Mouse (Mus musculus): ENCODE data around the gene Fam219a. TPM values are rescaled to one million over a fixed set of nuclear protein-coding genes. Genes with fewer than 3 reads are reported as not detected.

Fam219a gene
- total RNA-seq, 1 experiment, result 2.9 TPM

DNA sequence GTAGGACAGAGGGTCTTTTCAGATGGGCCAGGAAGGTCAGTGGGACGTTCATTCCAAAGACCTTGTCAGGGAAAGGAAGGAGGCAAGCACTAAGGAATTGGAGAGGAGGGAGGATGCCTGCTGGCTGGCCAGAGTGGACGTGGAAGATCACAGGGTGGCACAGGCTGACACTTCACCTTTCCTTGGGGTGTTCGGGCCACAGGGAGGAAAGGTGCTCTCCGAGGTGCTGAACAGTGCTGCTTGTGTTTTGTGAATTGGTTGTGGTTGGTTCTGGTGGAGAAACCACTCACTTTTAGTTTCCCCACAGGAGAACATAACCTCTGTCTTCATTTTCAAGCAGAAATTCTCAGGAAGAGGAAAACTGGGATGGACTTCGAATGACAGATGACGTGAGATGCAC is 36.9 kb downstream of the Fam219a start:
- peak; percentile 48 for DNase-seq (ENCODE audit: low read depth, low spot score)
- in situ Hi-C loops (cut with MboI; ENCODE audit: low sequenced_read_pairs in 2 of 2, unreplicated experiment in 2 of 2), result no loop called here
- H3K27ac ChIP-seq (ENCODE audit: insufficient read depth, low read depth, low read length, poor library complexity, severe bottlenecking), result no peak overlapping the region
- no peak overlapping the region for H3K9ac ChIP-seq (ENCODE audit: insufficient read depth, low read depth, low read length, poor library complexity, severe bottlenecking)
- no peaks in the 10 kb centered on the region for H3K36me3 ChIP-seq (ENCODE audit: control insufficient read depth, insufficient read depth, low read length, poor library complexity, severe bottlenecking)
- no peaks in the 10 kb centered on the region for H3K9me3 ChIP-seq (ENCODE audit: control insufficient read depth, insufficient read depth, low read depth, low read length)
- no peak overlapping the region for H3K4me3 ChIP-seq (ENCODE audit: insufficient read depth in 1 of 2, low read depth in 1 of 2, low read length in 2 of 2, poor library complexity in 1 of 2, severe bottlenecking in 1 of 2)
- H3K4me1 ChIP-seq (ENCODE audit: control insufficient read depth in 2 of 2, insufficient read depth in 2 of 2, low read length in 2 of 2, poor library complexity in 1 of 2), result no peaks in the 10 kb centered on the region; a peak in 1 of 4 replicates
- TF ChIP-seq ZC3H11A (IDR thresholded peaks at IDR 0.05; ENCODE audit: borderline replicate concordance, low read depth, low read length), result no peak
- TF ChIP-seq CHD2 (IDR thresholded peaks at IDR 0.05; ENCODE audit: low read depth, low read length), result no peak
- TF ChIP-seq ZNF384 (IDR thresholded peaks at IDR 0.05; ENCODE audit: low read depth, low read length), result no peak
- TF ChIP-seq MAFK (IDR thresholded peaks at IDR 0.05; ENCODE audit: insufficient read depth, low read depth, low read length), result no peak
- no peak for TF ChIP-seq HCFC1 (IDR thresholded peaks at IDR 0.05; ENCODE audit: borderline replicate concordance, insufficient read depth, low read length)

DNA sequence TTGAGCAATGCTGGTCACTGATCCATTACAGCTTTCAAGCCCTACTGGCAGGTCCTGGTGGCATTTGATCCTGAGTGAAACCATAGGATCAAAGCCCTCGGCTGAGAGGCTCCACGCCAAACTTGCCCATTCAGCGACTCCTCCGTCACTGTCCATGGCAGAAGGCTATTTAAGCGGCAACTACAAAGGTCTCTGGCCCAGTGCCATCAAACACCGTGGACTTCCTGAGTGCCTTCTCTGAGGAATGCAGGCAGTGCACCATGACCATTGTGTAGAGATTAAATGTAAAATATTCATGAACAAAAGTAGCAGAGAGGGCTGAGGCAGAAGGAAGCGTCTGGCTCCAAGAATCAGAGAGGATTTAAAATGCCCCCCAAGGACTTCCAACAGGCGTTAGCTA is 41.3 kb downstream of the Fam219a start:
- Histone ChIP-seq H3K4me3 (ENCODE audit: insufficient read depth in 1 of 2, low read depth in 1 of 2, low read length in 2 of 2, poor library complexity in 1 of 2, severe bottlenecking in 1 of 2) (no peak overlapping the region), H3K9ac (ENCODE audit: insufficient read depth, low read depth, low read length, poor library complexity, severe bottlenecking) (no peak overlapping the region), H3K9me3 (ENCODE audit: control insufficient read depth, insufficient read depth, low read depth, low read length) (no peaks in the 10 kb centered on the region), H3K36me3 (ENCODE audit: control insufficient read depth, insufficient read depth, low read length, poor library complexity, severe bottlenecking) (no peaks in the 10 kb centered on the region), H3K27ac (ENCODE audit: insufficient read depth, low read depth, low read length, poor library complexity, severe bottlenecking) (no peak overlapping the region), H3K4me1 (ENCODE audit: control insufficient read depth in 2 of 2, insufficient read depth in 2 of 2, low read length in 2 of 2, poor library complexity in 1 of 2) (no peaks in the 10 kb centered on the region; a peak in 1 of 4 replicates)
- in situ Hi-C loops (cut with MboI; ENCODE audit: low sequenced_read_pairs in 2 of 2, unreplicated experiment in 2 of 2), result no loop called here
- DNase-seq (ENCODE audit: low read depth, low spot score), result no peak
- TF ChIP-seq ZNF384 (IDR thresholded peaks at IDR 0.05; ENCODE audit: low read depth, low read length) (no peak), HCFC1 (IDR thresholded peaks at IDR 0.05; ENCODE audit: borderline replicate concordance, insufficient read depth, low read length) (no peak), MAFK (IDR thresholded peaks at IDR 0.05; ENCODE audit: insufficient read depth, low read depth, low read length) (no peak), ZC3H11A (IDR thresholded peaks at IDR 0.05; ENCODE audit: borderline replicate concordance, low read depth, low read length) (no peak), CHD2 (IDR thresholded peaks at IDR 0.05; ENCODE audit: low read depth, low read length) (no peak)

DNA sequence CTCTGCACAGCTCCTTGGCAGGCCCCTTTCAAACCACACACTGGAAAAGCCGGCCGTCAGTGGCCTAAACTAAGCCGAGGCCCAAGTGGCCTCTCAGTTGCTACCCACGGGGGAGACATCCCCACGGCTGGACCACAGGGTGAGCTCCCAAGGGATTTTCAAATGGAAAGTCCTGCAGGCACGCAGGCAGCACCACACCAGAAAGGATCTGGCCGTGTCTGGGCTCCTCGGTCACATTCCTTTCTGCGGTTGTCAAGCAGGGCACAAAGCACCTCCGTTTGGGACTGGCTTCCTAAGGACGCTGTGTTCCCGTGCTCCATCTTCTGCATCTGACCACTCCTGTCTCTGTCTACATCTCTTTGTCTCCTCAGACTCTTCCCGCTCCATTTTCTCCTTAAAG is 42.3 kb downstream of the Fam219a start:
- Histone ChIP-seq H3K27ac (ENCODE audit: insufficient read depth, low read depth, low read length, poor library complexity, severe bottlenecking) (no peak overlapping the region), H3K4me3 (ENCODE audit: insufficient read depth in 1 of 2, low read depth in 1 of 2, low read length in 2 of 2, poor library complexity in 1 of 2, severe bottlenecking in 1 of 2) (no peak overlapping the region), H3K36me3 (ENCODE audit: control insufficient read depth, insufficient read depth, low read length, poor library complexity, severe bottlenecking) (no peaks in the 10 kb centered on the region), H3K9ac (ENCODE audit: insufficient read depth, low read depth, low read length, poor library complexity, severe bottlenecking) (no peak overlapping the region), H3K4me1 (ENCODE audit: control insufficient read depth in 2 of 2, insufficient read depth in 2 of 2, low read length in 2 of 2, poor library complexity in 1 of 2) (no peaks in the 10 kb centered on the region), H3K9me3 (ENCODE audit: control insufficient read depth, insufficient read depth, low read depth, low read length) (no peaks in the 10 kb centered on the region)
- no peak for TF ChIP-seq HCFC1 (IDR thresholded peaks at IDR 0.05; ENCODE audit: borderline replicate concordance, insufficient read depth, low read length)
- TF ChIP-seq MAFK (IDR thresholded peaks at IDR 0.05; ENCODE audit: insufficient read depth, low read depth, low read length), result no peak
- no peak for TF ChIP-seq ZNF384 (IDR thresholded peaks at IDR 0.05; ENCODE audit: low read depth, low read length)
- TF ChIP-seq CHD2 (IDR thresholded peaks at IDR 0.05; ENCODE audit: low read depth, low read length), result no peak
- no peak for TF ChIP-seq ZC3H11A (IDR thresholded peaks at IDR 0.05; ENCODE audit: borderline replicate concordance, low read depth, low read length)
- in situ Hi-C loops (cut with MboI; ENCODE audit: low sequenced_read_pairs in 2 of 2, unreplicated experiment in 2 of 2), result no loop called here
- DNase-seq (ENCODE audit: low read depth, low spot score), result no peak

DNA sequence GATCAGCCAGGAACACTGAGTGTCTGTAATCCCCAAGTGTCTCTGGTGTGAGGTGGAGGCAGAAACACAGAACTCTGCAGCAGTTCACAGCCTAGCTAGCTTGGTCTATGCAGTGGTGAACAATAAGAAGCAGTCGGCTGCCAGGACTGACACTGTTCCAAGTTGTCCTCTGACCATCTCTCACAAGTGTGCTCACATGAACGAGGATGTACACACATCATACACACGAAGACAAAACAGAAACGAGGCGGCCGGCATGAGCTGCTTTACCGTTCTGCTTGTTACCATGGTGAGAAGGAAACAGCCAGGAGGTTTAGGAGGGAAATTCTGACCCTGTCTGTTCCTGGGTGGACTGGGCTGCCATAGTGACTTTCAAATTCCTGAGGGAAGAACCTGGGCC is 42.8 kb downstream of the Fam219a start:
- DNase-seq (ENCODE audit: low read depth, low spot score), result no peak
- Histone ChIP-seq H3K27ac (ENCODE audit: insufficient read depth, low read depth, low read length, poor library complexity, severe bottlenecking) (no peak overlapping the region), H3K9me3 (ENCODE audit: control insufficient read depth, insufficient read depth, low read depth, low read length) (no peaks in the 10 kb centered on the region), H3K4me1 (ENCODE audit: control insufficient read depth in 2 of 2, insufficient read depth in 2 of 2, low read length in 2 of 2, poor library complexity in 1 of 2) (no peaks in the 10 kb centered on the region), H3K9ac (ENCODE audit: insufficient read depth, low read depth, low read length, poor library complexity, severe bottlenecking) (no peak overlapping the region), H3K4me3 (ENCODE audit: insufficient read depth in 1 of 2, low read depth in 1 of 2, low read length in 2 of 2, poor library complexity in 1 of 2, severe bottlenecking in 1 of 2) (no peak overlapping the region), H3K36me3 (ENCODE audit: control insufficient read depth, insufficient read depth, low read length, poor library complexity, severe bottlenecking) (no peaks in the 10 kb centered on the region)
- no peak for TF ChIP-seq ZNF384 (IDR thresholded peaks at IDR 0.05; ENCODE audit: low read depth, low read length)
- TF ChIP-seq CHD2 (IDR thresholded peaks at IDR 0.05; ENCODE audit: low read depth, low read length), result no peak
- TF ChIP-seq MAFK (IDR thresholded peaks at IDR 0.05; ENCODE audit: insufficient read depth, low read depth, low read length), result no peak
- TF ChIP-seq ZC3H11A (IDR thresholded peaks at IDR 0.05; ENCODE audit: borderline replicate concordance, low read depth, low read length), result no peak
- TF ChIP-seq HCFC1 (IDR thresholded peaks at IDR 0.05; ENCODE audit: borderline replicate concordance, insufficient read depth, low read length), result no peak
- in situ Hi-C loops (cut with MboI; ENCODE audit: low sequenced_read_pairs in 2 of 2, unreplicated experiment in 2 of 2), result no loop called here

DNA sequence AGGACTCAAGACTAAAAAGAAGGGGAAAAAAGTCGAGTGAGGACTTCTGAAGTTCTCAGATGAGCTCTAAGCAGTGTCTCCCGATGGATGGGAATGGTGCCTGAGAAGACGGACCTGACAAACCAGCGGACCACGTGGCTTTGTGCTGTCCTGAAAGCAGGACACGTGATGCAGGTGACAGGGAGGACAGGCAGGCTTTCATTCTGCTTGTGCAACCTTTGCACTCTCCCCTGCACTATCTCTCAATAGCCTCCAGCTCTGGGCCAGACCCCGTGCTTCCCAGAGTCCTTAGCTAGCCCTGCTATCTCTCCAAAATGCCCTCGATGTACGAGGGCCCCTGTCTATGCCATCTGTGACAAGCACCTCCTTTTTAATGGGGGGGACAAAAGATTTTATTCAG is 44.5 kb downstream of the Fam219a start:
- TF ChIP-seq HCFC1 (IDR thresholded peaks at IDR 0.05; ENCODE audit: borderline replicate concordance, insufficient read depth, low read length) (no peak), ZC3H11A (IDR thresholded peaks at IDR 0.05; ENCODE audit: borderline replicate concordance, low read depth, low read length) (no peak), CHD2 (IDR thresholded peaks at IDR 0.05; ENCODE audit: low read depth, low read length) (no peak), MAFK (IDR thresholded peaks at IDR 0.05; ENCODE audit: insufficient read depth, low read depth, low read length) (no peak), ZNF384 (IDR thresholded peaks at IDR 0.05; ENCODE audit: low read depth, low read length) (no peak)
- Histone ChIP-seq H3K9ac (ENCODE audit: insufficient read depth, low read depth, low read length, poor library complexity, severe bottlenecking) (no peak overlapping the region), H3K4me1 (ENCODE audit: control insufficient read depth in 2 of 2, insufficient read depth in 2 of 2, low read length in 2 of 2, poor library complexity in 1 of 2) (peaks cover 0 to 9% of the 10 kb centered on the region in 2 experiments; a peak in 1 of 4 replicates), H3K4me3 (ENCODE audit: insufficient read depth in 1 of 2, low read depth in 1 of 2, low read length in 2 of 2, poor library complexity in 1 of 2, severe bottlenecking in 1 of 2) (no peak overlapping the region), H3K9me3 (ENCODE audit: control insufficient read depth, insufficient read depth, low read depth, low read length) (no peaks in the 10 kb centered on the region), H3K36me3 (ENCODE audit: control insufficient read depth, insufficient read depth, low read length, poor library complexity, severe bottlenecking) (peaks cover 3% of the 10 kb centered on the region; the same call in 1 of the 2 replicates), H3K27ac (ENCODE audit: insufficient read depth, low read depth, low read length, poor library complexity, severe bottlenecking) (no peak overlapping the region)
- DNase-seq (ENCODE audit: low read depth, low spot score), result no peak
- in situ Hi-C loops (cut with MboI; ENCODE audit: low sequenced_read_pairs in 2 of 2, unreplicated experiment in 2 of 2), result no loop called here

Data from ES-E14 (cell line).